Mouse (Mus musculus) spleen, postnatal 14 days (tissue): ENCODE measurements around the gene Tfeb.

Experiments used
- DNase-seq, 2 experiments: peaks; one replicate each; pipeline ENCODE4 v3.0.0; 2021 to 2022; ENCODE audit warnings: low spot score in 2 of 2

Gene Tfeb

GRCm38 (mm10) chr17:47712889-47713571, 23.8 kb upstream of the Tfeb start:
- no peak for DNase-seq

GRCm38 (mm10) chr17:47715037-47715436, 21.8 kb upstream of the Tfeb start:
- DNase-seq: no peak

GRCm38 (mm10) chr17:47721183-47721582, 15.6 kb upstream of the Tfeb start:
- DNase-seq: no peak

- DNase-seq: no peak
Measured at GRCm38 (mm10) chr17:47726566-47726965, 10.3 kb upstream of the Tfeb start, which contains the start of gene Pgc. Gene Pgc (plus strand): TSS chr17:47726842.

GRCm38 (mm10) chr17:47730633-47731575, 5.9 kb upstream of the Tfeb start:
- no peak for DNase-seq

- DNase-seq: no peak
Measured at GRCm38 (mm10) chr17:47735553-47736100, 1.2 kb upstream of the Tfeb start.

- peak; percentile 75 to 80 for DNase-seq
Measured at GRCm38 (mm10) chr17:47737271-47738065, 638 bp downstream of the Tfeb start.

- DNase-seq: peak; percentile 69 to 74
Measured at GRCm38 (mm10) chr17:47738066-47738878, 1.4 kb downstream of the Tfeb start.

GRCm38 (mm10) chr17:47738879-47739798, 2.3 kb downstream of the Tfeb start:
- DNase-seq: peak; percentile 39 to 56

- no peak for DNase-seq
Measured at GRCm38 (mm10) chr17:47740186-47740585, 3.4 kb downstream of the Tfeb start.

GRCm38 (mm10) chr17:47742991-47743734, 6.3 kb downstream of the Tfeb start:
- no peak for DNase-seq

- no peak for DNase-seq
Measured at GRCm38 (mm10) chr17:47744086-47744485, 7.3 kb downstream of the Tfeb start.

- DNase-seq: peak in 1 of 2 experiments; percentile 30
Measured at GRCm38 (mm10) chr17:47744746-47745368, 8.0 kb downstream of the Tfeb start.

GRCm38 (mm10) chr17:47748791-47749553, 12.1 kb downstream of the Tfeb start:
- no peak for DNase-seq

- DNase-seq: no peak
Measured at GRCm38 (mm10) chr17:47749626-47750025, 12.8 kb downstream of the Tfeb start.

GRCm38 (mm10) chr17:47750101-47750500, 13.3 kb downstream of the Tfeb start:
- no peak for DNase-seq

GRCm38 (mm10) chr17:47751811-47752210, 15.0 kb downstream of the Tfeb start:
- DNase-seq: no peak
